Mouse (Mus musculus) hindbrain, embryonic 15.5 days (tissue): Measurements from ENCODE around the gene Cers5. TPM values are rescaled to one million over a fixed set of nuclear protein-coding genes. Genes with fewer than 3 reads are reported as not detected.

Experiments used
- ATAC-seq: fragments of 200-750 bp; cut with Nextera tagmentation; 2 replicates; pipeline ENCODE4 v1.8.0; 2017; ENCODE audit warnings: low read depth, moderate number of reproducible peaks, moderate TSS enrichment; ENCODE audit not compliant: low FRiP score
- H3K27ac ChIP-seq: fragments of 300-500 bp; sonication (generic); replicated peaks from 2 replicates; pipeline ENCODE4 v1.5.1; 2015; ENCODE audit warnings: mild to moderate bottlenecking, inconsistent platforms
- H3K27me3 ChIP-seq: fragments of 300-500 bp; sonication (generic); 2 replicates; pipeline ENCODE4 v1.6.1; 2015; ENCODE audit warnings: control low read depth, inconsistent platforms
- H3K36me3 ChIP-seq: fragments of 300-500 bp; sonication (generic); 2 replicates; pipeline ENCODE4 v1.6.1; 2015; ENCODE audit warnings: control low read depth, inconsistent platforms
- H3K4me1 ChIP-seq: fragments of 300-500 bp; sonication (generic); replicated peaks from 2 replicates; pipeline ENCODE4 v1.6.1; 2015; ENCODE audit warnings: control low read depth, inconsistent platforms
- H3K4me2 ChIP-seq: fragments of 300-500 bp; sonication (generic); 2 replicates; pipeline ENCODE4 v1.6.1; 2015; ENCODE audit warnings: moderate library complexity, mild to moderate bottlenecking, inconsistent platforms
- H3K4me3 ChIP-seq: fragments of 300-500 bp; sonication (generic); 2 replicates; pipeline ENCODE4 v1.5.1; 2015; ENCODE audit warnings: mild to moderate bottlenecking, inconsistent platforms
- H3K9ac ChIP-seq: fragments of 300-500 bp; sonication (generic); 2 replicates; pipeline ENCODE4 v1.6.1; 2015; ENCODE audit warnings: inconsistent platforms
- H3K9me3 ChIP-seq: fragments of 300-500 bp; sonication (generic); 2 replicates; pipeline ENCODE4 v1.6.1; 2016; ENCODE audit warnings: control low read depth, inconsistent platforms
- WGBS: fragments of 180-500 bp; shearing (Covaris S2); methylation state at CpG from one replicate; pipeline ENCODE4 v1.1.7; 2015; 5-methylcytosine and 5-hydroxymethylcytosine counted together
- polyA plus RNA-seq: library from polyadenylated mRNA; unstranded; fragments of >200 nt; fragmentation: Nextera tagmentation; extraction: Ambion mirVana; gene quantifications from 2 replicates; pipeline ENCODE4 v1.2.1, GENCODE M21; 2015

Cers5 gene
- polyA plus RNA-seq, 1 experiment from 2014 or later: 89.9 TPM

- no peak overlapping the region for H3K4me3 ChIP-seq
- no peak overlapping the region for H3K4me2 ChIP-seq
- no peaks in the 10 kb centered on the region for H3K27me3 ChIP-seq
- no peaks in the 10 kb centered on the region; the same call in 1 of the 2 replicates for H3K36me3 ChIP-seq
- no peak overlapping the region for H3K9ac ChIP-seq
- peaks cover 39% of the 10 kb centered on the region for H3K4me1 ChIP-seq
- 90% methylated on average over 4 of the region's 4 CpGs for WGBS
- H3K9me3 ChIP-seq: no peaks in the 10 kb centered on the region
- no peak overlapping the region for H3K27ac ChIP-seq
- no peak for ATAC-seq
Measured at GRCm38 (mm10) chr15:99805673-99806072, 33.0 kb upstream of the Cers5 start.

- H3K4me2 ChIP-seq: no peak overlapping the region
- no peak overlapping the region for H3K9ac ChIP-seq
- 34% methylated on average over 6 of the region's 6 CpGs for WGBS
- H3K36me3 ChIP-seq: no peaks in the 10 kb centered on the region; the same call in 1 of the 2 replicates
- no peak for ATAC-seq
- no peak overlapping the region for H3K4me3 ChIP-seq
- no peaks in the 10 kb centered on the region for H3K9me3 ChIP-seq
- H3K4me1 ChIP-seq: peaks cover 35% of the 10 kb centered on the region
- H3K27me3 ChIP-seq: no peaks in the 10 kb centered on the region
- peak overlapping the region; percentile 51 for H3K27ac ChIP-seq
Measured at GRCm38 (mm10) chr15:99803186-99803644, 30.5 kb upstream of the Cers5 start.

DNA sequence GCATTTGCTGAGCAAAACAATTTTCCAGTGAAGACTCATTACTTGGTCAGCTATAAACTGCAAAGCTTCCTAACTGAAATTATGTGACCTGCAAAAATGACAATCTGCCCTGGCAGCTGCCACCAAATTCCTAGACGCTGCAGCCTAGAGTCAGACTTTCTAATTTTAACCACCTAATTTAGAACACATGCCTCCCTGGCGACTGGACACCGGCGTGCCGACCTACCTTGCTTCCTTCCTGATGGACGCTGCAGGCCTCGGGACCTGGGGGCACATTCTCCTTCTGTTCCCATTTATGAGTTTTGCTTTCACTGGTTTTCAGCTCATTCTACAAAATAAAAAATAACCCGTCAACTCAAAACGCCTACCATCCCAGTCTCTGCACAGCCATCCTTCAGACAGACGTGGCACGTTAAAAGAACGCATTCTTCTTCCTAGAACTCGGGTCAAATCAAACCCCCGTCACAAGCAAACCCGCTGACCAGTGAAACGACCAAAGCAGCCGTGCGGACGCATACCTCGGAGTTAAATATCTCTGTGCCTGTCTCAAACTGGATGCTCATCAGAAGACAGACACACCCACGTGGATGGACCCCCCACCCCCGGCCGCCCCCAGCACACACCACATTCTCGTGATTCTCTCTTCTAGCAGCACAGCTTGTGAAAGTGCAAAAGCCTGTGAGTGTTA lies 29.3 kb upstream of the Cers5 start:
- Histone ChIP-seq H3K9ac (no peak overlapping the region), H3K4me1 (peaks cover 31% of the 10 kb centered on the region), H3K27me3 (no peaks in the 10 kb centered on the region), H3K36me3 (no peaks in the 10 kb centered on the region; the same call in 1 of the 2 replicates), H3K4me3 (no peak overlapping the region), H3K4me2 (no peak overlapping the region), H3K27ac (peak overlapping the region; percentile 7; the same call in 1 of the 2 replicates), H3K9me3 (no peaks in the 10 kb centered on the region)
- WGBS: 32% methylated on average over 24 of the region's 24 CpGs
- ATAC-seq: no peak

- H3K27me3 ChIP-seq: no peaks in the 10 kb centered on the region
- no peak overlapping the region for H3K4me2 ChIP-seq
- no peaks in the 10 kb centered on the region for H3K36me3 ChIP-seq
- no peak overlapping the region for H3K9ac ChIP-seq
- H3K9me3 ChIP-seq: no peaks in the 10 kb centered on the region
- H3K27ac ChIP-seq: no peak overlapping the region
- peaks cover 24% of the 10 kb centered on the region for H3K4me1 ChIP-seq
- ATAC-seq: no peak
- 68% methylated on average over 6 of the region's 6 CpGs for WGBS
- no peak overlapping the region for H3K4me3 ChIP-seq
Measured at GRCm38 (mm10) chr15:99799706-99800105, 27.0 kb upstream of the Cers5 start.

GRCm38 (mm10) chr15:99797898-99798297 lies 25.2 kb upstream of the Cers5 start:
- H3K27me3 ChIP-seq: no peaks in the 10 kb centered on the region
- 67% methylated on average over 5 of the region's 5 CpGs for WGBS
- H3K9ac ChIP-seq: no peak overlapping the region
- H3K9me3 ChIP-seq: no peaks in the 10 kb centered on the region
- no peak overlapping the region for H3K4me3 ChIP-seq
- H3K36me3 ChIP-seq: no peaks in the 10 kb centered on the region; the same call in 1 of the 2 replicates
- H3K27ac ChIP-seq: 0 out of 2 replicates have a peak overlapping the region, but pooled peaks have one; percentile 1
- H3K4me2 ChIP-seq: no peak overlapping the region
- peaks cover 16% of the 10 kb centered on the region for H3K4me1 ChIP-seq
- no peak for ATAC-seq

DNA sequence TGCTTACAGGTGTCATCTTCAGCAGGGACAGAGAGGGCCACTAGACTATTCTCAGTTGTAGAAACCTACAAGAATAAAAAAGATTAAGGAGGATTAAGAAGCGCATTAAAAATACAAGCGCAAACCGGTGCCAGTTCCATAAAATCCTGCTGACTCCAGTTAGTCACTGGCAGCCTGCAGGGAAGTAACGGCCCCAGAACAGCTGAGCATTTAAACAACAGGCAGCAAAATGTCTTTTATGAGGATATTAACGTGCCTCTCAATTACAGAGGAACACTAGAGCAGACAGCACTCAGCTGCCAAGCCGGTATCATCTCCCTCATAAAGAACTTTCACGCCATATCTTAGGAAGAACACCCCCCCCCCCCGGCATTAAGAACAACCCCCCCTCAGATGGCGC lies 24.1 kb upstream of the Cers5 start:
- Histone ChIP-seq H3K4me3 (no peak overlapping the region), H3K27ac (peak overlapping the region; percentile 59), H3K4me2 (no peak overlapping the region), H3K27me3 (no peaks in the 10 kb centered on the region), H3K36me3 (peaks cover 5% of the 10 kb centered on the region), H3K9ac (no peak overlapping the region), H3K4me1 (peaks cover 13% of the 10 kb centered on the region; the same call in 1 of the 2 replicates), H3K9me3 (no peaks in the 10 kb centered on the region)
- peak; percentile 68; the same call in 1 of the 2 replicates for ATAC-seq
- 55% methylated on average over 9 of the region's 9 CpGs for WGBS

DNA sequence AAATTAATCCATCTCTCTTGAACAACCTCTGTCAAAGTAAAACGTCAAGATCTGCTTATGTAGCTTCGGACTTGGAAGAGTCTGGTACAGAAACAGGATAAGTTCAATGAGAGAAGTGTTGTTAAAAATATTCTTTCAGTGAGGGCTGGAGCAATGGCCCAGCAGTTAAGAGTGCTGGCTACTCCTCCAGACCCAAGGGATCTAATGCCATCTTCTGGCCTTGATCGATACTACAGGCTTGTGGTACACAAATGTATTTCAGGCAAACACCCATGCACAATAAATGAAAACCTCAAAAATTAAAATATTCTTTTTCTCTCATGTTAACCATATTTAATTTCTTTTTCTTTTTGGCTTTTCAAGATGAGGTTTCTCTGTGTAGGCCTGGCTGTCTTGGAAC lies 23.4 kb upstream of the Cers5 start:
- Histone ChIP-seq H3K4me1 (peaks cover 8% of the 10 kb centered on the region; the same call in 1 of the 2 replicates), H3K27me3 (no peaks in the 10 kb centered on the region), H3K27ac (peak overlapping the region; percentile 59), H3K4me2 (no peak overlapping the region), H3K4me3 (no peak overlapping the region), H3K9ac (no peak overlapping the region), H3K9me3 (no peaks in the 10 kb centered on the region), H3K36me3 (peaks cover 5% of the 10 kb centered on the region)
- 87% methylated on average over 3 of the region's 3 CpGs for WGBS
- no peak for ATAC-seq

GRCm38 (mm10) chr15:99792221-99792815 lies 19.6 kb upstream of the Cers5 start:
- no peak overlapping the region for H3K27ac ChIP-seq
- H3K9ac ChIP-seq: no peak overlapping the region
- no peaks in the 10 kb centered on the region for H3K9me3 ChIP-seq
- WGBS: 95% methylated on average over 16 of the region's 16 CpGs
- peaks cover 8% of the 10 kb centered on the region for H3K4me1 ChIP-seq
- no peak overlapping the region for H3K4me2 ChIP-seq
- H3K4me3 ChIP-seq: no peak overlapping the region
- H3K27me3 ChIP-seq: no peaks in the 10 kb centered on the region
- peaks cover 5% of the 10 kb centered on the region for H3K36me3 ChIP-seq
- ATAC-seq: no peak

- H3K27ac ChIP-seq: no peak overlapping the region
- 84% methylated on average over 3 of the region's 3 CpGs for WGBS
- H3K36me3 ChIP-seq: peaks cover 5% of the 10 kb centered on the region
- H3K4me3 ChIP-seq: no peak overlapping the region
- no peaks in the 10 kb centered on the region for H3K27me3 ChIP-seq
- H3K4me1 ChIP-seq: peaks cover 11% of the 10 kb centered on the region
- ATAC-seq: no peak
- H3K4me2 ChIP-seq: no peak overlapping the region
- H3K9me3 ChIP-seq: no peaks in the 10 kb centered on the region
- H3K9ac ChIP-seq: no peak overlapping the region
Measured at GRCm38 (mm10) chr15:99791003-99791402, 18.3 kb upstream of the Cers5 start.

DNA sequence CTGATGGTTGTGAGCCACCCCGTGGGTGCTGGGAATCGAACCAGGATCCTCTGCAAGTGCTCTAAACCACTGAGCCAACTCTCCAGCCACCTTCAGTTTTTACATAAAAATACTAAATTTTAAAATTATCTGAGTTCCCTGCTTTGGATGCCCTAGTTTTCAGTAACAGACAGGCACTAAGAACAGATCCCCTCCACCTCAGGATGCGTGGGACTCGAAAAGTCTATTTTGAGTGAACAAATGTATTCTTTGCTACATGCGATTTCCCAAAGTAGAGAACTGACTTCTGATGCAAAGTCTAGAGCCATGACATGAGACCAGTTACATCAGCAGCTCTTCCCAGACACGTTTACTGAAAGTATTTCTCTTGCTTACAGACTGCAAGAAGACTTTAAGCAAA lies 17.8 kb upstream of the Cers5 start:
- H3K4me1 ChIP-seq: peaks cover 11% of the 10 kb centered on the region
- no peak for ATAC-seq
- H3K27me3 ChIP-seq: no peaks in the 10 kb centered on the region
- no peak overlapping the region for H3K4me2 ChIP-seq
- no peaks in the 10 kb centered on the region for H3K9me3 ChIP-seq
- WGBS: 97% methylated on average over 6 of the region's 6 CpGs
- H3K36me3 ChIP-seq: peaks cover 5% of the 10 kb centered on the region
- no peak overlapping the region for H3K4me3 ChIP-seq
- H3K27ac ChIP-seq: no peak overlapping the region
- H3K9ac ChIP-seq: no peak overlapping the region

DNA sequence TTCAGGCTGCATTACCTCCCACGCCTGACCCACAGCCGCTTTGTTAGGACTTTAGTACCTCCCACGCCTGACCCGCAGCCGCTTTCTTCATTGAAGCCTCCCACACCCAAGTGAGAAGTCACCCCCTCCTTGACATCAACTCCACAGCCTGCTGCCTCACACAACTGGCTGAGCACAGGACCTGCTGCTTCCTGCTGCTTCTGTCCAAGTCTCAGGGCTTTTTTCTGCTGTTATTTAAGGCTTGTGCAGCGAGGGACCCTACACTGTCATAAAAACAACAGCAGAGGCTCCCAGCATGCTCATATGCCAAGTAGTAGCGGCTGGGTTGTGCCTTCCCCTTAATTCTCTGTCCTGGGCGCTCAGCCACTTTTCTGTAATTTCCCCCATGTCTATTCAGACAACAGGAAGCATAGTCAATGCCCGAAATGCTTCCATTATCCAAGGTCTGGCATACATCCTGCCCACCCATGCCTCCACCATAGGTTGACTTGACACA lies 15.0 kb upstream of the Cers5 start:
- H3K36me3 ChIP-seq: peaks cover 11% of the 10 kb centered on the region
- no peak overlapping the region for H3K4me3 ChIP-seq
- H3K4me1 ChIP-seq: peaks cover 11% of the 10 kb centered on the region
- H3K9me3 ChIP-seq: no peaks in the 10 kb centered on the region
- H3K27ac ChIP-seq: peak overlapping the region; percentile 46
- no peaks in the 10 kb centered on the region for H3K27me3 ChIP-seq
- H3K4me2 ChIP-seq: peak overlapping the region; percentile 15; the same call in 1 of the 2 replicates
- H3K9ac ChIP-seq: no peak overlapping the region
- WGBS: 47% methylated on average over 9 of the region's 9 CpGs
- peak; percentile 61 for ATAC-seq

GRCm38 (mm10) chr15:99778677-99779335 lies 6.1 kb upstream of the Cers5 start:
- H3K36me3 ChIP-seq: peaks cover 27% of the 10 kb centered on the region; the same call in 1 of the 2 replicates
- H3K27ac ChIP-seq: no peak overlapping the region
- H3K4me3 ChIP-seq: no peak overlapping the region
- WGBS: 90% methylated on average over 16 of the region's 16 CpGs
- H3K27me3 ChIP-seq: no peaks in the 10 kb centered on the region
- no peak overlapping the region for H3K9ac ChIP-seq
- no peaks in the 10 kb centered on the region for H3K4me1 ChIP-seq
- no peak for ATAC-seq
- H3K9me3 ChIP-seq: no peaks in the 10 kb centered on the region
- H3K4me2 ChIP-seq: no peak overlapping the region
